Mouse (Mus musculus) CD4-positive helper T cell, adult 2 months (primary cell): ENCODE data around the gene Ttc27.

ENCODE experiments used
- DNase-seq: peaks from one replicate; pipeline ENCODE4 v3.0.0-alpha.2; 2012; ENCODE audit warnings: low read depth, missing footprints, low spot score

Gene Ttc27

DNA sequence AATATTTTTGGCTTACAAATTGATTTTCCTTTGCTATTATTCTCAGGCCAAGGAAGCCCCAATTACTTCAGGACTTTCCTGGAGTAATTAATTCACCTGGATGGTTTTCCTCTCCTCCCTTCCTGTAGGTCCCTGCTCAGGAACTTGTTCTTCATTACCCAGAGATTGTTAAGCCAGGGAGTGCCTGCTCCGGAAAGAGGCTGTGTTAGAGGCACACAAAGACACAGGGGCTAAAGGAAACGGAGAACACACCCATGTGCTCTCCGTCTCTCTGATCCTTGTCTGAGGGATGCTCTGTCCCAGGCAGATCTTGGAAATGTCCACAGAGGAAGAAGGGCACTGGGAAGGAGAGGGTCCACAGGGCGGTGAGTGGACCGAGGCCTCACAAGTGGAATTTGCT is 158.2 kb downstream of the Ttc27 start:
- no peak for DNase-seq

DNA sequence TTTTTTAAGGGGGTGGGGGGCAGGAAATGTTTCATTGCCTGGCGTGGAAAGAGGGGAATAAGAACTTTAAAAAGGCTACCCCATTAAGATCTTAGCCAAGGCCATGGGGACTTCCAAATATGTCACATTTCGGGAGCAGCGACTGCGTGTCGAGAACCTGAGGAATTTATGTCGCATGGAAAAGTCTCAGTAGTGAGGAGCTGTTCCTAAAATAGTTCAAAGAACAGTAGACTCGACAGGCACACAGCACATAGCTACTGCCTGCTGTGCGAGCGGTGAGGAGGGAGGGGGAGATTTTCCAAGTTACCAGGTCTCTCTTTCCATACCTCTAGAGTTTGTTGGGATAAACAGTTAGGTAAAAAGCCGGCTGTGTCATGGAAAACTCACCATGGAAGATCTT is 159.4 kb downstream of the Ttc27 start:
- no peak for DNase-seq

DNA sequence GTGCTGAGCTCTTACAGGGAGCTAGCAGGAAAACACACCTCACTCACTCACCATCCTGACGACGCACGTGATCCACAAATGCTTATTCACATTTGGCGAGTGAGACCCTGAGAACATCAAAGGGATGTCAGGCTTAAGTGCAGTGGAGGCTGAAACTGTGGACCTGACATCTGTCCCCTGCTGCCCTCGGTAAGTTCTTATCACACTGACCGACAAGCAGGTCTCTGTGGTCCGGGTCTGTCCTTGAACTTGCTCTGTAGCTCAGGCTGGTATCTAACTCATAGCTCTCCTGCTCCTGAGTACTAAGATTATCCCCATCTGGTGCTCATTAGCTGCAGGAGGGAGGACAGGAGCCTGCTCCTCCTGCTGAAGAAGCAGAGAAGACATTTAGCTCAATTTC is 162.2 kb downstream of the Ttc27 start:
- DNase-seq: no peak

- no peak for DNase-seq
Observed at GRCm38 (mm10) chr17:74887039-74887438, 169.5 kb downstream of the Ttc27 start.

DNA sequence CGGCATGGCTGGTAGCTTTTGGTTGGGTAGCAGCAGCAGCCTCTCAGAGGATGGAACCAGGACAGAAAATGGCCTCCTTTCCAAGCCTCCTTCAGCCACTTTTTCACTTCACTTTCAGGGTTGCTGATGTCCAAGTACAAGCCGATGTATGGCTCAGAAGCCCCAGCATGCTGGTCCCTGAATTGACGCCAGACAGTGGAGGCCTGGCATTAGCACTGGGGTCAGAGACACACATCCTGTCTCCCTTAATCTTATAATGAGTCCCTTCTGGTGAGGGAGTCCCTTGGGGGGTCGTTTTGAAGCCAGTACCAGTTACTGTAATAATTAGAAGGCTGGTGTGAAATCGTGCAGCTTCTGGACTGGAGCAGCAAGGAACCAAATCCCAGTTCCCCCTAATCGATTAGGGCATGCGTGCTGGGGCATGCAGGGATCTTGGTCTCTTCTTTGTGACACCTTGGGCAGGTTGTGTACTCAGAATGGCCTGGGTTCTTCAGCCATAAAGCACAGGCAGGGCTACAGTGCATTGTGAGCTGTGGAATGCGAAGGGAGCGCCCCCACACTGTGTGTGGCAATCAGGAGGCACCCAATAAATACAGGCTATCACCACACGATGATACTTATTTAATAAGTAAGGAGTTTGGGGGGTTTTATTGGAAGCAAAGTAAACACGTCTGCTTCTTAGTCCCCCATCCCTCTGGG is 171.5 kb downstream of the Ttc27 start:
- DNase-seq: no peak

DNA sequence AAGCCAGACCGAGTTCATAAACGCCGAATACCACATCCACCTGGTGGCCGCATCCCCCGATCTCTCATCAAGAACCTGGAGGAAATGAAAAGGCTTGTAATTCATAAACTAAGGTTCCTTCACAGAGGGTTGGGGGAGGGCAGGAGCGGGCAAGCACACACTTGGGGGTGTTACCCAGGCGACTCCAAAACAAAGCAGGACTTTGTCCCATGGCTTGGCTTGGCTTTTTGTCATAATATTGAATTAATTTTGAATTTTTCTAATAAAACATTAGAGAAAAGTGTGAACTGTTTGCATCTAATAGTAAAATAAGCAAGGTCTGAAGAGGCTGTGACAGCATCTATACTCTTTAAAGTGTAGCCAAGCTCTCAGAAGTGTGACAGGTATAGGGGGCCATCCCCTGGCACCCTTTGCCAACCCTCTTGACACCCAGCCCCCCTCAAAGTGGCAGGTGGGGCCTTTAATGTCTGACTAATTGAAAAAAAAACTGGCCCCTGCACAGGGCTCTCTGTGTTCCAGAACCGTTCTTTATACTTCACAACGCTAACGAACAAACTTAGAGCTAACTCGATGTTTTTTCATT is 172.1 kb downstream of the Ttc27 start:
- no peak for DNase-seq

- no peak for DNase-seq
Observed at GRCm38 (mm10) chr17:74902453-74902852, 184.9 kb downstream of the Ttc27 start.

DNA sequence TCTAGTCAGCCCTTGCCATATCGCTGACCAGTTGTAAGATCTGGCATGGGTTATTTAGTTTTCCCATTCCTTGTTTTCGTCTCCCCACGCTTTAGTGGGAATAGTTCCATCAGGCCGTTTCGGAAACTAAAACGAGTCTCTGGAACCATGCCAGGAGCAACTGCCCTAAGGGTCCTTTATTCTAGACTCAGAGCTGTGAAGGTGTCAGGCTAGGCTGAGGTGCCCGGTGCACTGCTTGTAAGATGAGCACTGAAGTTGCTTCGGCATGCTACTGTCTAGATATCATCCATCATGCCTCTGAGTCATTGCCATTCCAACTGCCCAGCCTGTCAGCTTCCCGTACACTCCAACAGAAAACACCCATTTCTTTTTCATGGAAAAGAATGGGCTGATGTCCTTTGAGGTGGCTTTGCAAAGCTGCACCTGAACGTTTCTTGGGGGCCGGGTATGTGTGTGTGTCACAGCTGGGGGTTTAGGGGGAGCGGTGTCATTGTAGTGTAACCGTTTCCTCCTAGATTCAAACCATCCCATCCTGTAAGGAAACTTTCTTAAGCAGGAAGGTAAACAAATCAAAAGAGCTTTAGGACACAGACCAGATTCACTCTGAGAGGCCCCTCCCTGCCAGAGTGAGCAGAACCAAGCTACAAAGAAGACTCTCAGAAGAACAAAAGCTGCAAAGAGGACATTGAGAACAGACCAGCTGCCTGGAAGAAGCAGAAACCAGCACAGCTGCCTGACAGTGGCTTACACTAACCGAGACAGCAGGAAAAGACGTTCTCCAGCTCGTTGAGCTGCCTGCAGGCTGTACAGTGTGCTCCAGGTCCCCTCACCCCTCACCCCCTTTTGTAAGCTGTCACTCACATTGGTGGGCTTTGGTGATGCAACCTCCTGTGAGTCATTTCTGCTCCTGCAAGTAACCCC is 186.1 kb downstream of the Ttc27 start:
- DNase-seq: no peak

GRCm38 (mm10) chr17:74904332-74904687 is 186.8 kb downstream of the Ttc27 start:
- no peak for DNase-seq

GRCm38 (mm10) chr17:74904956-74905355 is 187.4 kb downstream of the Ttc27 start:
- DNase-seq: no peak

GRCm38 (mm10) chr17:74912995-74913394 is 195.5 kb downstream of the Ttc27 start:
- DNase-seq: no peak
